Mouse (Mus musculus) left cerebral cortex, adult 2 months (tissue): ENCODE results near the gene Olr1. TPM values are rescaled to one million over a fixed set of nuclear protein-coding genes. Genes with fewer than 3 reads are reported as not detected.

Experiments used
- DNase-seq, 2 experiments: peaks; one replicate each; pipeline ENCODE4 v3.0.0; 2021 to 2022; ENCODE audit warnings: low spot score in 2 of 2, mixed read lengths in 1 of 2; ENCODE audit errors: extremely low spot score in 1 of 2
- H3K27ac ChIP-seq: fragments of 200-600 bp; 2 replicates; pipeline ENCODE4 v1.8.1; 2022
- H3K4me3 ChIP-seq: fragments of 200-600 bp; 2 replicates; pipeline ENCODE4 v1.8.1; 2022
- CTCF ChIP-seq: fragments of 200-600 bp; IDR thresholded peaks from 2 replicates; pipeline ENCODE4 v1.8.1; 2022; ENCODE audit warnings: antibody characterized with exemption, mild to moderate bottlenecking, moderate library complexity
- intact Hi-C: fragments of 180-260 bp; cut with DNase I; formaldehyde crosslinking; loops from one replicate; pipeline ENCODE4 v1.15.1; 2025
- long read RNA-seq, 2 experiments: library from polyadenylated mRNA; stranded (forward); transcript quantifications; one replicate each; pipeline ENCODE4 v2.0.0; 2021; ENCODE audit warnings: borderline mapping rate in 2 of 2
- total RNA-seq, 2 experiments: library from RNA; stranded (reverse); gene quantifications; 2 replicates each; pipeline ENCODE4 v1.2.3; 2021

Gene Olr1
- total RNA-seq = not detected
- long read RNA-seq, experiment 1 = 0 reads
- long read RNA-seq, experiment 2 = 0 reads

DNA sequence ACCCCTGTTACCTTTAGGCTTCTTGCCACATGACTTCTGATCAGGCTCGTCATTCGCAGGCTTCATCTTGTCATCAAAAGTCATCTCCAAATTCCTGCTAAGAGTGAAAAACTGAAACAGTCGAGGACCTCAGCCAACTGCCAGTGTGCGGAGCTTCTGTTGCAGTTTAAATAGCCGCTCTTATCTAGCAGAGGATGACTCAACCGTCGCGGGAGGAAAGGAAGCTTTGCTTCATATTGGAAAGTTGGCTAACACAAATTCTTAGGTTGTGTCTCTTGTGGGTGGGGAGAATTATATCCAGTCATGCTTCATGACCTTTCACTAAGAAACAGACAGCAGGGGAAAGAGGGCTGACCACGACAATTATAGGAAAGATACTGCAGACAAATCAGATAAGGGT, at the start of gene Olr1:
TSS of gene Olr1 (minus strand) at position 142 of the 400 bp plus-strand sequence.
- H3K27ac ChIP-seq = no peak within 1 kb of the TSS
- no peak for TF ChIP-seq CTCF
- intact Hi-C loops = no loop called here
- DNase-seq = peak in 1 of 2 experiments; percentile 9
- H3K4me3 ChIP-seq = no peak within 1 kb of the TSS

DNA sequence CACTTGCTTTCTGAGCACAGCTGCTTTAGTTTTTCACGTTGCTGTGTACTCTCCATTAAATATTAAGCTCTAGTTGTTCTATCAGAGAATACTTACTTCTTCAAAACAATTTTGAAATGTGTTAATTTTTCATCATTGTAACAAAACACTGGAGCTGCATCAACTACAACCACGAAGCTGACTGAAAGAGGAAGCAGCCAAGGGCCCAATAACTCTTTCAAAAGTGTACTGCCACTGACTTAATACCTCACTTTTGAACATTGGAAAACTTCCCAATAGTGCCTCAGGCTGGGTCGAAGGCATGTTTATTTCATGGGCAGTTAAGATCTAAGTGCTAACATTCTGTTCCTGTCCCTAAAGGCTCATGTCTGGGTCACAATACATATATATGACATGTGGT, 41.0 kb upstream of the Olr1 start:
- intact Hi-C loops = no loop called here
- no peak overlapping the region for H3K4me3 ChIP-seq
- DNase-seq = no peak
- no peak overlapping the region for H3K27ac ChIP-seq
- TF ChIP-seq CTCF = no peak

DNA sequence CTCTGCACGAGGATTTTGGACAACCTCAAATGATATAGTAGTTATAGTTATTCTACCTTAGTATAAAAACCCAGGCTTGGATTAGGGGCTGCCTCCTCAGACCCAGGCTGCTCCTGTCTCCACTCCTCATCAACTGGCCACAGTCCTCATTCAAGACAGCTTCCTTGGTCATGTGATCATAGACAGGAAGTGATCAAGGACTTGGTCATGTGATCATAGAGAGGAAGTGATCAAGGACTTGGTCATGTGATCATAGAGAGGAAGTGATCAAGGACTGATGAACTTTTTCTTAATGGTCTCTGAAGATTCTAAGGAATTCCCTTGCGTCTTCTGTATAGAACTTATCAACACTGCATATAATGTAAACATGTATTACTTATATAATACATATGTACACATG, 40.3 kb upstream of the Olr1 start:
- TF ChIP-seq CTCF = no peak
- no peak overlapping the region for H3K27ac ChIP-seq
- no peak for DNase-seq
- intact Hi-C loops = no loop called here
- H3K4me3 ChIP-seq = no peak overlapping the region

DNA sequence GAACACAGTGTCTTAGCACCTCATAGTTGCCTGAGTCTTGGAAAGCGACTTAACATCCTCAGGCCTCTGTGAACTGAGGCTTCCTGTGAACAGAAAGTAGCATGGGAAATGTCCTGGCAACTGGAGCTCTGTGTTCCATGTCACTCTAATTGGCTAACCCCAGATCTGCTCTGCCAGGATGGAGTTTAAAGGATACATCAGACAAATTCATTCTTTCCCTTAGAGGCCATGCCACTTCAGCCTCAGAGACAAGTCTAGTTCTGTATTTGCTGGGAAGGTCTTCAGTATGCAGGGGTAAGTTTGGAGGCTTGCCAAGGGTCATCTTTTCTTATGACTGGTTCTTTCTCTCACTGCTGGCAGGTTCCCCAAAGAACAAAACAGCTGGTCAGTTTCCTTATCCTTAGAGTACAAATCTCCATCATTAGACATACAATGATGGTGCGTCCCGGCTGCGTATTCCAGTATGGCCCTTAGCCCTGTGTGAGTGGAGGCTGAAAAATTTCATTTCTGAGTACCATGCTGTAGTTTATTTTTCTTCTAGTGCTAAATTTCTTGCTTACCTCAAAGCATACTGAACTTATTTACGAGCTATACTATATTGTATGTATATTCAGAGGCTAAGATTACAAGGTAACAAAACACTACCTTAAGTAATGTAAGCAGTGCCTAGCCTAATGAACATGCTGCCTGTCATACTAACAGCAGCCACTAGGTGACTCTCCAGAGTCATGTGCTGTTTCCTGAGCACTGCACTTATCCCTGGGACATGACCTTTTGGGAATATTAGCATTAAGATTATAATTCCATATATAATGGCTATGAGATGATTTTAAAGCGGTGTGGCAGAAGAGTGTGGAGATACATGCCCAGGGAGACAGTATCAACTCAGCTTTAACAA, 37.0 kb upstream of the Olr1 start:
- DNase-seq = peak; percentile 77 to 79
- intact Hi-C loops = no loop called here
- Histone ChIP-seq H3K27ac (peak overlapping the region; percentile 4; the same call in 1 of the 2 replicates), H3K4me3 (no peak overlapping the region)
- TF ChIP-seq CTCF = peak; percentile 96

DNA sequence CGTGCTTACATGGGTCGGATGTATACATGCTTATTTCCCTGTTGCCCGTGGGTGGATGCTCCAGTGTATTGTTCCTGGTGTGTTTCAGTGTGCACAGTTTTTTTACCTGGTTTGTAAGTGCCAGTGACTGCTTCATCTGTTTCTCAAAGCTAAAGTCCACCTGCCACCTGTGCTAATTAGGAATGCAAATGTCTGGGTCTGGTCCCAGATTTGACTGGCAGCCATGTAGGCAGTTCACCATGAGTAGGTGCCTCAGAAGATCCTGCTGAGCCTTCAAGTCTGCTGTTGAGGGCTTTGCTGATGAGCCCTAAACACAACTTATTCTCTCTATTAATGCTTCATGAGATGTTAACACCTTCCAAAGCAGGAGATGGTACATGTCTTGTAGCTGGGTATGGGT, 35.6 kb upstream of the Olr1 start:
- DNase-seq = no peak
- intact Hi-C loops = no loop called here
- Histone ChIP-seq H3K27ac (no peak overlapping the region), H3K4me3 (no peak overlapping the region)
- TF ChIP-seq CTCF = no peak

DNA sequence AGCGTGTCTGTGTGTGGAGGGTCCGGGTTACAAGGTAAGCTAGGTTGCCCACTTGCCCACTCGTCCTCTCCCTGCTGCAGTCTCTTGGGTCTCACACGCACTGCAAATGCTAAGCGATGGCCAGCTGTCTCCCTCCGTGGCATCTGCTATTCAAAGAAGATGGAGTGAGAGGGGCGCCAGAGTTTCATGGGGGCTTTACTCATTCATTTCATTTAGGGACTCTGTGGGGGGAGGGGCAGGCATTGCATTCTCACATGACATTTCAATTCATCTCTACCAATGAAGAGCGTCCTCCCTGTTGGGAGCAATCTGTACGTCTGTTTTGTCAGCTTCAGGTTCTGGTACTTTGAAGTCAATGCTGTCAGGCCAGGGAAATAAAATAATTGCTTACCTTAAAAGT, 35.0 kb upstream of the Olr1 start:
- no peak for TF ChIP-seq CTCF
- peak in 1 of 2 experiments; percentile 19 for DNase-seq
- no peak overlapping the region for H3K4me3 ChIP-seq
- H3K27ac ChIP-seq = no peak overlapping the region
- intact Hi-C loops = no loop called here

DNA sequence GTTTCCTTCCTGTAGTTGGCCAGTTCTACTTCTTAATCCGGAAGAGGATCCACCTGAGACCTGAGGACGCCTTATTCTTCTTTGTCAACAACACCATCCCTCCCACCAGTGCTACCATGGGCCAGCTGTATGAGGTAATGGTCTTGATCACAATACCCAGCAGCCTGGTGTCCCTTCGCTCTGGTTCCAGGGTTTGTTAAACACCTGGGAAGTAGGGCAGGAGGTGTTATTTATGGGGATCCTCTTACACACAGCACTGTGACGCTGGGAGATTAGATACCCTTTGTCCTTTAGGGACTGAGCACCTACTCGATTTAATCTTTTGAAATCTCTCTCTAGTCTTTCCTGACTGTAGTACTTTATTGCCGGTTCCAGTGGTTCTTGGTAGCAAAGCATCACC, 31.6 kb upstream of the Olr1 start:
- TF ChIP-seq CTCF = no peak
- DNase-seq = no peak
- H3K4me3 ChIP-seq = no peak overlapping the region
- intact Hi-C loops = loop anchor here (10.0 kb wide), 1 partner anchor 1104 kb away; the partner anchor contains the start of gene Fkbp4
- H3K27ac ChIP-seq = no peak overlapping the region

DNA sequence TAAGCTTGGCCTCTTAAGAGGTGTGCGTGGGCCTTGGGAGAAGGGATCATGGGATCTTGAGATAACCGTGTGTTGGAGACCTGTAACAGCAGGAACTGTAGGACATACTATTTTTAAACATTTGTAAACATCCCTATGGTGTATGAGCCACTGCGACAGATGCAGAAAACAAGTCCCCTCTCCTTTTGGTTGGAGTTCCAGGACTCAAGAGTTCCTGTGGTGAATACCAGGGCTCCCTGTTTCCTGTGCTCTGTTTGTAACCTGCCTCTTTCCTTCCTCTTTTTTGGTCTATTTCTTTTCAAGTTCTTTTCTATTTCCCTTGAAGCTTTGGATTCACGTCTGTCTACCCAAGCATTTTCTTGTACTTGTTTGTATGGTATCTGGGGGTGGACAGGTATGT, 28.8 kb upstream of the Olr1 start:
- no peak for DNase-seq
- intact Hi-C loops = loop anchor here (10.0 kb wide), 1 partner anchor 1101 kb away; the partner anchor contains the start of gene Fkbp4
- Histone ChIP-seq H3K4me3 (peak overlapping the region; percentile 98), H3K27ac (no peak overlapping the region; the same call in 1 of the 2 replicates)
- TF ChIP-seq CTCF = no peak

DNA sequence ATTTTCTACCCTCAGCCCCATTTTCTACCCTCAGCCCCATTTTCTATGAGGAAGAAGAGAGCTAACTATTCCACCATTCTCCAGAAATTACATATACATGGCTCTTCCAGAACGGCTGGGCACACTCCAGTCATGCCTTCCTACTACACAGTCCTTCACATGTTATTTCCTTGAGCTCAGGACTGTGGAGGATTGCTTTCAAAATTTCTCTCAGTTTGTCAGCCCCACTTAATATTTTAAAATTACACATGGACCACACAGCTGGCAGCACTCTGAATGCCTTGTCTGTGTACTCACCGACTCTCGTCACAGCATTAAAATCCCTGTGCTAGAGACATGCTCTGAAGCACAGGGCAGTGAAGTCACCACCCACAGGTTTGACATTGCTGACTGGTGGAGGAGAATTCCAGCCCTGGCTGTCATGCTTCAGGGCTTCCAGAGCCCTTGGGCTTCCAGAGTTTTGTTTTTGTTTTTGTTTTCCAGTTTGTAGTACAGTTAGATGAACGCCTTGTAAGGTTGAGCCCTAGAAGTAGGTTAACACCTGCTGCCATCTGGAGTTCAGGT, 27.7 kb upstream of the Olr1 start:
- Histone ChIP-seq H3K27ac (peak overlapping the region; percentile 100), H3K4me3 (peak overlapping the region; percentile 98)
- no peak for TF ChIP-seq CTCF
- intact Hi-C loops = loop anchor here (5.0 to 10.0 kb wide), 2 partner anchors 772 to 1100 kb away; partner anchors contain the start of gene Fkbp4
- peak in 1 of 2 experiments; percentile 15 for DNase-seq

DNA sequence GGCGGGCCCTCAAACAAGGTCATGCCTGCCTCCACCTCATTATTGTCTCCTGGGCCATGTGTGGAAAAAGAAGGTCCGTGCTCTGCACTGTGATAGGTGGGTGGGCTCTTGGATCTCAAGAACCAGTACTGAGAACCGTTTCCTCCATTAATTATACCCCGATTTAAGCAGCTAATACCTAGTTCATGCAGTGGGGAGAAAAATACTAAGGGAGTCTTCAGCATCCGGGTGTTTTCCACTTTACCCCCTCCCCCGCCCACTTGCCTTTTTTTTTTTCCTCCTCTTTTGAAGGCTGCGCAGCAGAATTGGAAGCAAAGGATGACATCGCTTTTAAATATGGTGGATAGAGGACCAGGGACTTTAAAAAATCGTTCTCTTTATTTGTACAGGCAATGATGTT, 27.1 kb upstream of the Olr1 start:
- Histone ChIP-seq H3K4me3 (peak overlapping the region; percentile 98), H3K27ac (peak overlapping the region; percentile 100)
- no peak for TF ChIP-seq CTCF
- DNase-seq = peak in 1 of 2 experiments; percentile 19
- intact Hi-C loops = loop anchor here (5.0 to 10.0 kb wide), 2 partner anchors 772 to 1099 kb away; partner anchors contain the start of gene Fkbp4

DNA sequence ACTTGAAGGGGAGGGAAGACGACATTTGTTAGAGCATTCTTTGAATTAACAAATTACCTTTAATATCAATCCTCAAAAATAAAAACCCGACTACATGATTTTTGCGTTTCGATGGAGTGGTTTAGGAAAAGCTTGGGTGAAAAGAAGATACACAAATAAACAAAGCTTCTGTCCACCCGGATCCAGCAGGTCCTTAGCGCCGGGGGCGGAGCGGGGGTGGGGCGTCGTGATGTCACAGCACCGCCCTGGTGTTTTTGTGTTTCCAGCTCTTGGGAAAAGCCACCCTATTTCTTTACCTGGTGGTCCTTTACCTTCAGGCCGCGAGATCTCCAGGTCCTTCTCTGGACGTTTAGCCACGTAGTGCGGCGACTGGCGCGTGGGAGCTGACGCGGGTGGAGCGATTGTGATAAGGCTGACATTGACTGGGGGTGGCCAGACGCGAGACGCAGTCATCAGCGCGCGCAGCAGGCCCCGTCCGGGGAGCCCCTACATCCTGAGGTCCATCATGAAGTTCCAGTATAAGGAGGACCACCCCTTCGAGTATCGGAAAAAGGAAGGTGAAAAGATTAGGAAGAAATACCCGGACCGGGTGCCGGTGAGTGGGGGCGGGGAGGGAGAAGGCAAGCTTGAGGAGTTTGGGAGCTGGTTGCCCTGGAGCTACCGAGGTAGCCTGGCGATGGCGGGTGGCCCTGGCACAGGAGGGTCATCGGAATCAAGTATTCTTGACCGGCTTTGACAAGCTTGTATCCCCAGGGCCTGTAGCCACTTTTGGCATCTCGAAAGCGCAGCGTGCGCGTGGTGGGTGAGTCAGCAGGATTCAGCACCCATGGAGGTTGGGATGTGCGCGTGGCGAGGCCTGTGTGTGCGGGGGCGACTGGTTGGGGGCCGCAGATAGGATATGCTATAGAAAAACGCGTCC, 26.2 kb upstream of the Olr1 start, which contains the start of gene Gabarapl1:
TSS of gene Gabarapl1 (plus strand) at position 219 of the 919 bp plus-strand sequence.
- intact Hi-C loops = loop anchor here (2.0 to 10.0 kb wide), 3 partner anchors 690 to 1098 kb away; partner anchors contain the start of gene Fkbp4
- TF ChIP-seq CTCF = no peak
- H3K4me3 ChIP-seq = peak within 1 kb of the TSS; percentile 98
- DNase-seq = peak; percentile 83 to 86
- H3K27ac ChIP-seq = peak within 1 kb of the TSS; percentile 100
